Mouse (Mus musculus): Measurements from ENCODE around the gene Duox1.

DNA sequence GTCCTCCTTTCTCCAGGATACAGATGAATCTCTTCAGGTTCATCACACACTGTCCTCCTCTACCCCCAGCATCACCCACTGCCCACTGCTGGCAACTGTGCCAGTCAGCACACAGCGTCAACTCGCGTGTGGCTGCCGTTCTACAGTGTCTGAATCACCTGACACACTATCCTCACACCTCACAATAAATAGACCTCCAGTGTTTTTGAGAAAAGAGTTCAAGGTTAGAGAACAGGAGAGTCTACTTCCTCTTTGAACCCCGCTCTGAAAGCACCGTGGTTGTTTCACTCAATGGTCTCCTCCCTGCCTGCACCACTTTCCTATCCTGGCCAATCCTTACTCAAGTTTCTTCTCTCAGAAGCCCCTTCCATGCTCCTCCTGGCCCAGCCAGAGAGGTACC lies 45.7 kb downstream of the Duox1 start:
- TF ChIP-seq CHD2 (IDR thresholded peaks at IDR 0.05; ENCODE audit: low read depth, low read length) (no peak), ZC3H11A (IDR thresholded peaks at IDR 0.05; ENCODE audit: borderline replicate concordance, low read depth, low read length) (no peak), HCFC1 (IDR thresholded peaks at IDR 0.05; ENCODE audit: borderline replicate concordance, insufficient read depth, low read length) (no peak), MAFK (IDR thresholded peaks at IDR 0.05; ENCODE audit: insufficient read depth, low read depth, low read length) (no peak)
